Mouse (Mus musculus) midbrain, postnatal 0 days (tissue): ENCODE data around the gene Syde1. TPM values are rescaled to one million over a fixed set of nuclear protein-coding genes. Genes with fewer than 3 reads are reported as not detected.

ENCODE experiments used
- ATAC-seq: fragments of 200-750 bp; cut with Nextera tagmentation; 2 replicates; pipeline ENCODE4 v1.8.0; 2017; ENCODE audit warnings: moderate number of reproducible peaks, mild to moderate bottlenecking, moderate TSS enrichment, moderate library complexity; ENCODE audit not compliant: low FRiP score
- DNase-seq: peaks from one replicate; pipeline ENCODE4 v3.0.0-alpha.2; 2015; ENCODE audit warnings: low spot score
- H3K27ac ChIP-seq: fragments of 300-500 bp; sonication (generic); 2 replicates; pipeline ENCODE4 v1.5.1; 2014; ENCODE audit warnings: low read depth, mild to moderate bottlenecking, low read length, mixed read lengths
- H3K27me3 ChIP-seq: fragments of 300-500 bp; sonication (generic); 2 replicates; pipeline ENCODE4 v1.6.1; 2014; ENCODE audit warnings: low read length, control low read depth, mixed read lengths; ENCODE audit not compliant: insufficient read depth
- H3K36me3 ChIP-seq: fragments of 300-500 bp; sonication (generic); 2 replicates; pipeline ENCODE4 v1.6.1; 2014; ENCODE audit warnings: low read length, control low read depth, mixed read lengths; ENCODE audit not compliant: insufficient read depth
- H3K4me1 ChIP-seq: fragments of 300-500 bp; sonication (generic); 2 replicates; pipeline ENCODE4 v1.6.1; 2014; ENCODE audit warnings: mild to moderate bottlenecking, control low read depth, antibody characterized with exemption, low read length, mixed read lengths; ENCODE audit not compliant: insufficient read depth
- H3K4me2 ChIP-seq: fragments of 300-500 bp; sonication (generic); 2 replicates; pipeline ENCODE4 v1.6.1; 2014; ENCODE audit warnings: low read depth, mild to moderate bottlenecking, low read length, mixed read lengths; ENCODE audit not compliant: poor library complexity, severe bottlenecking
- H3K4me3 ChIP-seq: fragments of 300-500 bp; sonication (generic); 2 replicates; pipeline ENCODE4 v1.5.1; 2014; ENCODE audit warnings: low read depth, mild to moderate bottlenecking, low read length, moderate library complexity
- H3K9ac ChIP-seq: fragments of 300-500 bp; sonication (generic); replicated peaks from 2 replicates; pipeline ENCODE4 v1.6.1; 2014; ENCODE audit warnings: mild to moderate bottlenecking, low read length, moderate library complexity, mixed read lengths; ENCODE audit not compliant: poor library complexity, severe bottlenecking
- H3K9me3 ChIP-seq: fragments of 300-500 bp; sonication (generic); 2 replicates; pipeline ENCODE4 v1.6.1; 2016; ENCODE audit warnings: low read length, control low read depth
- CTCF ChIP-seq: IDR thresholded peaks from 2 replicates; pipeline ENCODE4 v1.5.1; 2016; ENCODE audit warnings: antibody characterized with exemption, mild to moderate bottlenecking
- WGBS: fragments of 180-500 bp; shearing (Covaris S2); extraction: QIAGEN DNeasy Blood & Tissue Kit; methylation state at CpG from one replicate; pipeline ENCODE4 v1.1.7; 2014; 5-methylcytosine and 5-hydroxymethylcytosine counted together
- polyA plus RNA-seq: library from polyadenylated mRNA; unstranded; fragments of >200 nt; fragmentation: Nextera tagmentation; extraction: Ambion mirVana; gene quantifications from 2 replicates; pipeline ENCODE4 v1.2.1, GENCODE M21; 2015
- total RNA-seq: library from RNA; depleted of rRNA; stranded (reverse); fragments of >200 nt; gene quantifications from 2 replicates; pipeline ENCODE4 v1.2.3, GENCODE M21; 2014

Gene Syde1
- total and polyA plus RNA-seq, 2 experiments from 2014 or later, result 3.1 to 6.6 TPM

DNA sequence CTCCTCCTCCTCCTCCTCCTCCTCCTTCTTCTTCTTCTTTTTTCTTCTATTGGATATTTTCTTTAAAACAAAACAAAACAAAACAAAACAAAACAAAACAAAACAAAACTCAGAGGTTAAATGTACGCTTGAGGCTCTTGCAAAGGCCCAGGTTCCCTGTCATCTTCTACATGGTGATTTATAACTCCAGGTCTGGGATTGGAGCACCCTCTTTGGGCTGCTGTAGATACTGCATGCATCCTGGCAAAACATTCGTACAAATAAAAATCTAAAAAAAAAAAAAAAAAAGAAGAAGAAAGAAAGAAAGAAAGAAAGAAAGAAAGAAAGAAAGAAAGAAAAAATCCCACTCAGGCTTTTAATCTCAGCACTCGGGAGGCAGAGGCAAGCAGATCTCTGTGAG lies 13.3 kb upstream of the Syde1 start:
- no peak for ATAC-seq
- peak; percentile 64 for DNase-seq
- Histone ChIP-seq H3K27ac (no peak overlapping the region), H3K4me1 (no peaks in the 10 kb centered on the region), H3K36me3 (no peaks in the 10 kb centered on the region), H3K4me3 (no peak overlapping the region), H3K4me2 (no peak overlapping the region), H3K9me3 (no peaks in the 10 kb centered on the region), H3K27me3 (no peaks in the 10 kb centered on the region), H3K9ac (no peak overlapping the region)
- peak; percentile 69 for TF ChIP-seq CTCF
- 44% methylated on average over 3 of the region's 3 CpGs for WGBS

GRCm38 (mm10) chr10:78599865-78600264 lies 8.1 kb upstream of the Syde1 start:
- Histone ChIP-seq H3K9ac (no peak overlapping the region), H3K27me3 (no peaks in the 10 kb centered on the region), H3K4me3 (no peak overlapping the region), H3K9me3 (no peaks in the 10 kb centered on the region), H3K36me3 (no peaks in the 10 kb centered on the region), H3K4me1 (no peaks in the 10 kb centered on the region), H3K4me2 (no peak overlapping the region), H3K27ac (no peak overlapping the region)
- DNase-seq (no peak), ATAC-seq (no peak)
- 81% methylated on average over 5 of the region's 5 CpGs for WGBS
- TF ChIP-seq CTCF, result no peak

DNA sequence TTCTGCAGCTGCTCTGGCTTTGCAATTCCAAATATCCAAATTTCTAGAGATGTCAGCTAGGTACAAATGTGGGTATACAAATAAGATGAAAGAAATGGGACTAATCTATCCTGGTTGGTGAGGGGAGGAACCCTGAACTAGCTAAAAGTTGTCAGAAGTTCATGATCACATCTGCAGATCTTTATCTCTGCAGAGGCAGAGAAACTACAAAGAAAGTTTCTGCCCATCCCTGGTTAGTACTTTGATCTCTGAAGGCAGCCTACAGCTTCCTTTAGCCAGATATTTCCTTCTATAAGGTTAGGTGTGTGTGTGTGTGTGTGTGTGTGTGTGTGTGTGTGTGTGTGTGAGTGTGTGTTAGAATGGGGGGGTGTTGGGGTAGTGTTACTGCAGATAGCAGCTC lies 2.8 kb upstream of the Syde1 start:
- no peak for DNase-seq
- no peak overlapping the region for H3K9ac ChIP-seq
- H3K4me2 ChIP-seq, result no peak overlapping the region
- H3K9me3 ChIP-seq, result no peaks in the 10 kb centered on the region
- H3K27me3 ChIP-seq, result peaks cover 5% of the 10 kb centered on the region; the same call in 1 of the 2 replicates
- no peak overlapping the region for H3K4me3 ChIP-seq
- no peak for ATAC-seq
- H3K4me1 ChIP-seq, result no peaks in the 10 kb centered on the region
- no peak overlapping the region for H3K27ac ChIP-seq
- no peaks in the 10 kb centered on the region for H3K36me3 ChIP-seq
- TF ChIP-seq CTCF, result no peak

- WGBS, result 71% methylated on average over 6 of the region's 6 CpGs
- ATAC-seq, result no peak
- H3K4me1 ChIP-seq, result no peaks in the 10 kb centered on the region
- H3K4me2 ChIP-seq, result no peak overlapping the region
- no peak overlapping the region for H3K27ac ChIP-seq
- no peaks in the 10 kb centered on the region for H3K36me3 ChIP-seq
- TF ChIP-seq CTCF, result no peak
- no peak for DNase-seq
- H3K27me3 ChIP-seq, result peaks cover 5% of the 10 kb centered on the region; the same call in 1 of the 2 replicates
- no peak overlapping the region for H3K4me3 ChIP-seq
- H3K9me3 ChIP-seq, result no peaks in the 10 kb centered on the region
- H3K9ac ChIP-seq, result no peak overlapping the region
Observed at GRCm38 (mm10) chr10:78594157-78594556, 2.4 kb upstream of the Syde1 start.

GRCm38 (mm10) chr10:78593736-78594135 lies 2.0 kb upstream of the Syde1 start:
- Histone ChIP-seq H3K9me3 (no peaks in the 10 kb centered on the region), H3K27ac (no peak overlapping the region), H3K27me3 (peaks cover 5% of the 10 kb centered on the region; the same call in 1 of the 2 replicates), H3K4me3 (no peak overlapping the region), H3K4me1 (no peaks in the 10 kb centered on the region), H3K9ac (no peak overlapping the region), H3K36me3 (no peaks in the 10 kb centered on the region), H3K4me2 (no peak overlapping the region)
- ATAC-seq, result no peak
- no peak for DNase-seq
- no peak for TF ChIP-seq CTCF
- 96% methylated on average over 5 of the region's 5 CpGs for WGBS

GRCm38 (mm10) chr10:78592856-78593379 lies 1.2 kb upstream of the Syde1 start:
- Histone ChIP-seq H3K4me1 (no peaks in the 10 kb centered on the region), H3K27me3 (peaks cover 5% of the 10 kb centered on the region; the same call in 1 of the 2 replicates), H3K27ac (no peak overlapping the region), H3K36me3 (no peaks in the 10 kb centered on the region), H3K9ac (no peak overlapping the region), H3K4me2 (no peak overlapping the region), H3K9me3 (no peaks in the 10 kb centered on the region), H3K4me3 (no peak overlapping the region)
- TF ChIP-seq CTCF, result no peak
- DNase-seq, result no peak
- WGBS, result 87% methylated on average over 4 of the region's 4 CpGs
- ATAC-seq, result no peak
